In the genomic region with DNA sequence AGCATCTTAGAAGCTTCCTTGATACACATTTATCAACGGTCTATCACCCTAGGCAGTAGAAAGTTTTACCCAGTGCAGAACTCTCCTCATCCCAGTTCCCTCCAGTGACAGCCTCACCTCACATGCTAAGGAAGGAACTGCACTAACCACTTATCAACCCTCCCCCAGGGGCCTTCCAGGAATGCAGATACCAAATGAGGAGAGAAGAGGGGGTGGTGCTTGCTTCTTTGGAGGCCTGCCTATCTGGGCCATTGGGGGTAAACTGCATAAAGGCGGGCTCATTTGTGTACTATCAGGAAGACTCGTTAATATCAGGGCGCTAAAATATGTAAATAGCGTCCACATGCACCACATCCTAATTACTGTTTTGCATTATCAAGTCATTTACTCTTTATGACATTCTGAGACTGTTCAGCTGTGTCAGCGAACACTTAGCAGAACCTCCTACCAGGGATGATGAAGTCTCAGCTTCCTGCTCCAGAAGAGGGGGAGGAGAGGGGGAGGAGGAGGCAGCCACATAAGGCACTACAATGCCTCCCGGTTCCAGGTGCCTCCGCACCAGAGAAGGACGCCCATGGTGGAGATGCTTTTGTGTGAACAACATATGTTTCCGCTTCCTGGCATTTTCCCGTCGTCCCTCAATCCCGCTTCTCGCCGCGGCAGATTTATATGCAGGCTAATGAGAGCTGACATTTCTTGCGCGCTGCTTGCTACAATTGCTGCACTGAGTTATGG, we compare ENCODE assay signal across 8 mouse cellular contexts.
A peak's percentile ranks its signal among the peaks of the same experiment; 100 is the strongest.
DNase-seq lines count a peak whose midpoint lies in the region; ATAC-seq lines count a peak whose summit lies in the region.

No protein-coding gene starts in this region.

- no peak overlapping the region for H3K4me3 ChIP-seq in forebrain, embryonic 11.5 days (ENCODE audit: low read depth, low read length)
- H3K4me3 ChIP-seq in forebrain, embryonic 10.5 days: no peak overlapping the region
- H3K4me3 ChIP-seq in forebrain, embryonic 14.5 days (ENCODE audit: low read depth, low read length): no peak overlapping the region; the same call in 1 of the 2 replicates

- no peak overlapping the region for H3K4me2 ChIP-seq in forebrain, embryonic 11.5 days (ENCODE audit: low read depth, low read length, severe bottlenecking)
- peak overlapping the region; percentile 41 for H3K4me2 ChIP-seq in forebrain, embryonic 14.5 days (ENCODE audit: low read length)

- DNase-seq in forebrain, embryonic 11.5 days (ENCODE audit: low spot score): peak; percentile 59
- no peak for DNase-seq in forebrain, embryonic 10.5 days (ENCODE audit: extremely low spot score, low spot score)
- DNase-seq in NIH3T3 (ENCODE audit: low read depth): peak; percentile 4
- peak; percentile 70 for DNase-seq in forebrain, embryonic 14.5 days (ENCODE audit: low spot score)
- DNase-seq in left cerebral cortex, adult 8-10 months (ENCODE audit: low spot score in 2 of 2): peak; percentile 25 to 57
- DNase-seq in right cerebral cortex, adult 2 months (ENCODE audit: low spot score in 2 of 2): peak; percentile 69 to 72
- no peak for DNase-seq in adrenal gland, adult 18-20 months (ENCODE audit: low spot score in 2 of 2)

- WGBS in forebrain, embryonic 11.5 days: 65% methylated on average over 18 of the region's 18 CpGs
- 68% methylated on average over 18 of the region's 18 CpGs for WGBS in forebrain, embryonic 10.5 days
- 29% methylated on average over 18 of the region's 18 CpGs for WGBS in forebrain, embryonic 14.5 days

- no peaks in the 10 kb centered on the region for H3K27me3 ChIP-seq in forebrain, embryonic 11.5 days (ENCODE audit: control insufficient read depth, insufficient read depth, low read length)
- peaks cover 13% of the 10 kb centered on the region; the same call in 1 of the 2 replicates for H3K27me3 ChIP-seq in forebrain, embryonic 10.5 days (ENCODE audit: poor library complexity, severe bottlenecking)
- H3K27me3 ChIP-seq in forebrain, embryonic 14.5 days (replicated peaks; ENCODE audit: control insufficient read depth, insufficient read depth, low read length): no peaks in the 10 kb centered on the region

- H3K27ac ChIP-seq in forebrain, embryonic 11.5 days (ENCODE audit: low read depth, low read length): no peak overlapping the region
- H3K27ac ChIP-seq in forebrain, embryonic 10.5 days: no peak overlapping the region
- peak overlapping the region; percentile 30; the same call in 1 of the 2 replicates for H3K27ac ChIP-seq in forebrain, embryonic 14.5 days (ENCODE audit: low read depth, low read length)

- H3K36me3 ChIP-seq in forebrain, embryonic 11.5 days (ENCODE audit: control insufficient read depth, insufficient read depth, low read length): no peaks in the 10 kb centered on the region
- no peaks in the 10 kb centered on the region for H3K36me3 ChIP-seq in forebrain, embryonic 10.5 days (replicated peaks)
- H3K36me3 ChIP-seq in forebrain, embryonic 14.5 days (ENCODE audit: control insufficient read depth, insufficient read depth, low read length): no peaks in the 10 kb centered on the region

- no peaks in the 10 kb centered on the region for H3K9me3 ChIP-seq in forebrain, embryonic 11.5 days (ENCODE audit: control insufficient read depth, low read length)
- H3K9me3 ChIP-seq in forebrain, embryonic 10.5 days: no peaks in the 10 kb centered on the region
- H3K9me3 ChIP-seq in forebrain, embryonic 14.5 days (replicated peaks; ENCODE audit: control insufficient read depth, low read length): no peaks in the 10 kb centered on the region

- peaks cover 12% of the 10 kb centered on the region for H3K4me1 ChIP-seq in forebrain, embryonic 11.5 days (replicated peaks; ENCODE audit: control insufficient read depth, insufficient read depth, low read length)
- peaks cover 70% of the 10 kb centered on the region for H3K4me1 ChIP-seq in forebrain, embryonic 10.5 days
- peaks cover 47% of the 10 kb centered on the region for H3K4me1 ChIP-seq in forebrain, embryonic 14.5 days (ENCODE audit: control insufficient read depth, insufficient read depth, low read length)

- ATAC-seq in forebrain, embryonic 11.5 days (replicated peaks; ENCODE audit: low FRiP score): no peak
- peak; percentile 53 for ATAC-seq in forebrain, embryonic 14.5 days
- ATAC-seq in monocyte, adult 5-6 weeks (replicated peaks; ENCODE audit: insufficient number of reproducible peaks, low FRiP score, low TSS enrichment, poor library complexity, severe bottlenecking): no peak

- H3K9ac ChIP-seq in forebrain, embryonic 11.5 days (ENCODE audit: low read length): no peak overlapping the region
- H3K9ac ChIP-seq in forebrain, embryonic 14.5 days (ENCODE audit: low read length): peak overlapping the region; percentile 4; the same call in 1 of the 2 replicates

Comparison
In these comparisons a context has a peak if more than half of its experiments do, and no peak if none do; other contexts are left out.
1. DNase-seq: peak in forebrain, embryonic 11.5 days (single experiment), NIH3T3 (single experiment), forebrain, embryonic 14.5 days (single experiment), left cerebral cortex, adult 8-10 months (2 of 2) and right cerebral cortex, adult 2 months (2 of 2); none in forebrain, embryonic 10.5 days (single experiment) and adrenal gland, adult 18-20 months (0 of 2).